8 mouse cellular contexts compared by ENCODE assay signal in the genomic region with DNA sequence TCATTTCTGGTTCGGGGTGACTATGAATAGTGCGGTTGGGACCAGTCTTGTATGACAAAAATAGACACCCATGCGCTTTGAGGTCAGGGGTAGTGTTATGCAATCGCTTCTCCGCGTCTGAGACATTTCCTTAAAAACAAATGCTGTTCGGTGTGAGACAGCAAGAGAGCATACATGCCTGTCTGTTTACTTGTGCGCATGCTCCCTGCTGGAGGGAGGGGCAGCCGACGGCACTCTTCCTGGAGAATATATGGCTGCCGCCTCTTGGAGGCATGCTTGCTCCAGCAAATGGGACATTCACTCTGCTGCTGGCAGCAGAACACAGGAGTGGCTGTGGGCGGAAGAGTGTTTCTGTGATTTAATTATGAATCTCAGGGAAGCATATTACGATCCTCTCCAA.
DNase-seq lines count a peak whose midpoint lies in the region; ATAC-seq and TF ChIP-seq lines count a peak whose summit lies in the region.

No protein-coding gene starts in this region.

- DNase-seq in Patski (ENCODE audit: low read depth, low spot score) = peak; percentile 69
- peak; percentile 80 to 91 for DNase-seq in frontal cortex, postnatal 36 days (ENCODE audit: low spot score in 2 of 2)
- peak; percentile 73 for DNase-seq in induced T-regulatory cell, adult 2 months (ENCODE audit: low read depth)
- DNase-seq in left cerebral cortex, adult 18-20 months (ENCODE audit: low spot score in 2 of 2) = peak; percentile 80 to 88
- DNase-seq in spleen, adult 12 weeks (ENCODE audit: low spot score) = peak; percentile 48
- no peak for DNase-seq in adipocyte (ENCODE audit: low spot score)

- POLR2A ChIA-PET in Patski (lab: Charles Lee) = no interaction called here

- in situ Hi-C loops in Patski (cut with MboI; ENCODE audit: low pct_unique_long_range_greater_than_20kb) = no loop called here

- H3K27me3 ChIP-seq in Patski = no peaks in the 10 kb centered on the region
- H3K27me3 ChIP-seq in megakaryocyte, embryonic 14.5 days (replicated peaks) = peaks cover 2% of the 10 kb centered on the region

- H3K4me1 ChIP-seq in brown adipose tissue, adult 24 weeks (ENCODE audit: control insufficient read depth, insufficient read depth, insufficient read length, low read length) = peaks cover 4% of the 10 kb centered on the region; the same call in 1 of the 2 replicates
- H3K4me1 ChIP-seq in megakaryocyte, embryonic 14.5 days = peaks cover 9% of the 10 kb centered on the region; the same call in 1 of the 2 replicates

- no peaks in the 10 kb centered on the region for H3K36me3 ChIP-seq in megakaryocyte, embryonic 14.5 days (replicated peaks; ENCODE audit: low read length)

- peak overlapping the region; percentile 39 for H3K4me3 ChIP-seq in brown adipose tissue, adult 24 weeks (ENCODE audit: insufficient read depth, low read depth, low read length)
- peak overlapping the region; percentile 62 for H3K4me3 ChIP-seq in megakaryocyte, embryonic 14.5 days (replicated peaks)

- CTCF ChIA-PET in Patski (lab: Charles Lee) = no interaction called here

- peak; percentile 27 for ATAC-seq in Patski

- H3K27ac ChIP-seq in brown adipose tissue, adult 24 weeks (replicated peaks; ENCODE audit: low read depth, low read length) = peak overlapping the region; percentile 32; the same call in 1 of the 2 replicates

- TF ChIP-seq CTCF in Patski (IDR thresholded peaks at IDR 0.05) = peak; percentile 58

- H3K9me3 ChIP-seq in megakaryocyte, embryonic 14.5 days = peaks cover 37% of the 10 kb centered on the region
